Mouse (Mus musculus): ENCODE data around the gene Carmil1. TPM values are rescaled to one million over a fixed set of nuclear protein-coding genes. Genes with fewer than 3 reads are reported as not detected.

Gene Carmil1
- total and polyA plus RNA-seq, 2 experiments from 2014 or later = 39.3 to 50.9 TPM

DNA sequence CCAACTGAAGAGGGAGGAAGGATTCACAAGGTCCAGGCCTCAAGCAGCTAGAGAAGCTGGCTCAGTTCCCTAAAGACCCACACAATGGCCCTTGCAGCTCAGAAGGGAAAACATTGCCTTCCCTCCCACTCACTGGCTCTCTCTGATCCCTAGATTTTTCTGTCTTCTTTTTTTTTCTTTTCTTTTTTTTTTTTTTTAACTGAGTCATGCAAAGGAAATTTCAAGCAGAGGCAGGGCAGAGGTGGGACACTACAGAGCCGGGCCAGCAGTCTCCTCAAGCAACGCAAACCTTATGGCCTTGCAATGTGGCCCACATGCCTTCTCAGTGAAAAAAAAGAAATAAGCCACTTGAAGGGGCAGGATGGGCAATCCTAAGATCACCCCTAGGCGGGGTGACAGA is 33.2 kb downstream of the Carmil1 start:
- no peak for TF ChIP-seq CTCF (IDR thresholded peaks at IDR 0.05; ENCODE audit: low read depth)
- WGBS = 76% methylated on average over 3 of the region's 3 CpGs
- ATAC-seq (no peak), DNase-seq (ENCODE audit: low spot score) (no peak)
- no peak overlapping the region for H3K27ac ChIP-seq
- H3K36me3 ChIP-seq (ENCODE audit: insufficient read depth, low read length) = no peaks in the 10 kb centered on the region
- peaks cover 8% of the 10 kb centered on the region; the same call in 1 of the 2 replicates for H3K4me1 ChIP-seq (ENCODE audit: insufficient read depth, low read length)
- H3K9ac ChIP-seq (replicated peaks; ENCODE audit: low read length) = no peak overlapping the region
- H3K27me3 ChIP-seq (ENCODE audit: insufficient read depth, low read length) = no peaks in the 10 kb centered on the region
- H3K4me2 ChIP-seq (ENCODE audit: low read depth, low read length) = no peak overlapping the region
- H3K9me3 ChIP-seq (ENCODE audit: low read length) = no peaks in the 10 kb centered on the region
- H3K4me3 ChIP-seq (ENCODE audit: low read length) = no peak overlapping the region

DNA sequence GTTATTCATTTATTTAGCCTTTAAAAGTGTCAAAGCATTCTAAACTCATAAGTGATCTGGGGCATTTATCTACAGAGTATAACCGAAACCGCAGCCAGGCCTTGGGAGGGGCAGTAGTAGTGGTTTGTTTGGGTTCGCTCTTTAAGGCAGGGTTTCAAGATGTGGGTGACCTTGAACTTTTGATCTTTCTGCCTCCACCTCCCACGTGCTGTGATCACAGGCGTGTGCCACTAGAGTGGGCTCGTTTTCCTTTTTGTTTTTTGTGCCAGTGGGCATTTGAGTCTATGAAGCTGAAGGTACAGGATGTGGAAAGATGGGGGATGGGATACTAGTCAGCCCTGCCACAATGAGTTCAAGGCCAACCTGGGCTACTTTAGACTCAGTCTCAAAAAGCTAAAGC is 34.3 kb downstream of the Carmil1 start:
- H3K4me1 ChIP-seq (ENCODE audit: insufficient read depth, low read length) = peaks cover 8% of the 10 kb centered on the region; the same call in 1 of the 2 replicates
- TF ChIP-seq CTCF (IDR thresholded peaks at IDR 0.05; ENCODE audit: low read depth) = no peak
- ATAC-seq = no peak
- DNase-seq (ENCODE audit: low spot score) = no peak
- H3K4me3 ChIP-seq (ENCODE audit: low read length) = no peak overlapping the region
- no peak overlapping the region for H3K27ac ChIP-seq
- H3K36me3 ChIP-seq (ENCODE audit: insufficient read depth, low read length) = no peaks in the 10 kb centered on the region
- no peak overlapping the region for H3K9ac ChIP-seq (replicated peaks; ENCODE audit: low read length)
- no peaks in the 10 kb centered on the region for H3K27me3 ChIP-seq (ENCODE audit: insufficient read depth, low read length)
- H3K9me3 ChIP-seq (ENCODE audit: low read length) = no peaks in the 10 kb centered on the region
- no peak overlapping the region for H3K4me2 ChIP-seq (ENCODE audit: low read depth, low read length)
- WGBS = 89% methylated on average over 6 of the region's 6 CpGs

DNA sequence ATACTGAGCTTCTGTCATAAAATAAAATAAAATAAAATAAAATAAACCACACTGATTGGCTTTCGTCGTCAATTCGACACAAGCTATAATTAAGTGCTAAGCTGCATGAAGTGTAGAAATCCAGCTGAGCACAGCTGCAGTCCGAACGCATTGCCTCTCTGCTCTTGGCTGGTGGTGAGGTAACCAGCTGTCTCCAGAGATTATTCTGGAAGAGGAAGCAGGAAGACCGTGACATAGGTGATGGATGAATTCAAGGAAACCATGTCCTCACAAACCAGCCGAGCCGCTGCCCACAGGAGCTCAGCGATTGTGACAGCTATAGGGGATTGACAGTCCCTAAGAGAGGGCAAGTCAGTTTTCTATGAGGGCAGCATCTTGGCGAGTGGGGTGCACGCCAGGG is 36.0 kb downstream of the Carmil1 start:
- Histone ChIP-seq H3K36me3 (ENCODE audit: insufficient read depth, low read length) (no peaks in the 10 kb centered on the region), H3K4me2 (ENCODE audit: low read depth, low read length) (no peak overlapping the region), H3K4me3 (ENCODE audit: low read length) (no peak overlapping the region), H3K9ac (replicated peaks; ENCODE audit: low read length) (no peak overlapping the region), H3K27me3 (ENCODE audit: insufficient read depth, low read length) (no peaks in the 10 kb centered on the region), H3K27ac (no peak overlapping the region), H3K9me3 (ENCODE audit: low read length) (no peaks in the 10 kb centered on the region), H3K4me1 (ENCODE audit: insufficient read depth, low read length) (peaks cover 6% of the 10 kb centered on the region; the same call in 1 of the 2 replicates)
- 0 out of 2 replicates have a peak, but pooled peaks have one; percentile 19 for ATAC-seq
- no peak for DNase-seq (ENCODE audit: low spot score)
- 57% methylated on average over 11 of the region's 11 CpGs for WGBS
- no peak for TF ChIP-seq CTCF (IDR thresholded peaks at IDR 0.05; ENCODE audit: low read depth)

DNA sequence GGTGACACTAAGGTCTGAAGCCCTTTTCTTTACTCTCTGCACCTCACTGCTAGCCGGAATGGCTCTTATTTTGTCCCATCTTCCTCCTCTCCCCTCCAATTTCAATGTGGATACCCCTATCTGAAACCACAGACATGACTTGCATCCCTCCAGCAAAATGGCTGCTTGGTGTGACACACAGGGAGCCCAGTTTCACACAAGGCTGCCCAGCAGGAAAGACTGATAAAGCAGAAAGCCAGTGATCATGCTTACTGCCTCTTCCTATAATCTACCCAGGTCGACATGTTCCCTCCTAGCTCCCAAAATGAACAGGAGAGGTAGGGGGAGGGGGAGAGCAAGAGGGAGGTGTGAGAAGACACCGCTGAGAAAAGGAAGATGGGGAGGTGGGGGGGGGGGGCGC is 36.6 kb downstream of the Carmil1 start:
- Histone ChIP-seq H3K9me3 (ENCODE audit: low read length) (no peaks in the 10 kb centered on the region), H3K9ac (replicated peaks; ENCODE audit: low read length) (no peak overlapping the region), H3K27ac (no peak overlapping the region), H3K27me3 (ENCODE audit: insufficient read depth, low read length) (no peaks in the 10 kb centered on the region), H3K36me3 (ENCODE audit: insufficient read depth, low read length) (no peaks in the 10 kb centered on the region), H3K4me1 (ENCODE audit: insufficient read depth, low read length) (0 out of 2 replicates have a peak, but pooled peaks cover 3% of the 10 kb centered on the region), H3K4me3 (ENCODE audit: low read length) (no peak overlapping the region), H3K4me2 (ENCODE audit: low read depth, low read length) (no peak overlapping the region)
- 86% methylated on average over 3 of the region's 4 CpGs for WGBS
- no peak for TF ChIP-seq CTCF (IDR thresholded peaks at IDR 0.05; ENCODE audit: low read depth)
- ATAC-seq (no peak), DNase-seq (ENCODE audit: low spot score) (no peak)

DNA sequence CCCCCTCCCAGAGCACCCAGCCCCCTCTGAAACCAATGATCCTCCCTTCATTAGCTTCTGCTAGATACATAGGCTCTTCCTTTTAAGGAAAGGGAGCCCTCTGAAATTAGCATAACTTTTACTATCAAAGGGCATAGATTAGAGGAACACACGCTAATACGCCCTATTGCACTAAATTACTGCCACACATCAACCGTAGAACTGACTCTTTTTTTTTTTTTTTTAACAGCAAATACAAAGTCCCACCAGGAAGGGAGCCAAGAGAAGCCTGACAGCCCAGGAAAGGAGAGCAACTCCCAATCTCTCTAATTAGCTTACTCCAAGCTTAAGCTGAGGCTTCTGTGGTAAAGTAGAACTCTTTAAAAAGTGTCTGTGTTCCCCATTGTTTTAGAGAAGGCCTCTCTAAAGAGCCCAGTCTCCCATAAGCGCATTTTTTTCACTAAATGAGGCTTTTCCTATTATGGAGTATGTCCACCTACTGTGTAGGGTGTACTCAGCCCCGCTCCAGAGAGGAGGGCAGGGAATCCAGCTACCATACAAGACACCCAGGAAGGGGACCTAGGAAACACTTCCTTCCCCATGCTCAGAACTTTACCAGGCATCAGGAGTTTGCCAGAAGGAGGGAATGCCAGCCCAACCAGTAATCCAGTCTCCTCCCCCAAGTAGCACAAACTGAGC is 38.0 kb downstream of the Carmil1 start:
- Histone ChIP-seq H3K27ac (peak overlapping the region; percentile 22; the same call in 1 of the 2 replicates), H3K27me3 (ENCODE audit: insufficient read depth, low read length) (no peaks in the 10 kb centered on the region), H3K4me2 (ENCODE audit: low read depth, low read length) (no peak overlapping the region), H3K9ac (replicated peaks; ENCODE audit: low read length) (no peak overlapping the region), H3K4me1 (ENCODE audit: insufficient read depth, low read length) (0 out of 2 replicates have a peak, but pooled peaks cover 3% of the 10 kb centered on the region), H3K9me3 (ENCODE audit: low read length) (no peaks in the 10 kb centered on the region), H3K36me3 (ENCODE audit: insufficient read depth, low read length) (no peaks in the 10 kb centered on the region), H3K4me3 (ENCODE audit: low read length) (no peak overlapping the region)
- ATAC-seq (no peak), DNase-seq (ENCODE audit: low spot score) (no peak)
- TF ChIP-seq CTCF (IDR thresholded peaks at IDR 0.05; ENCODE audit: low read depth) = no peak
- 28% methylated on average over 5 of the region's 5 CpGs for WGBS

DNA sequence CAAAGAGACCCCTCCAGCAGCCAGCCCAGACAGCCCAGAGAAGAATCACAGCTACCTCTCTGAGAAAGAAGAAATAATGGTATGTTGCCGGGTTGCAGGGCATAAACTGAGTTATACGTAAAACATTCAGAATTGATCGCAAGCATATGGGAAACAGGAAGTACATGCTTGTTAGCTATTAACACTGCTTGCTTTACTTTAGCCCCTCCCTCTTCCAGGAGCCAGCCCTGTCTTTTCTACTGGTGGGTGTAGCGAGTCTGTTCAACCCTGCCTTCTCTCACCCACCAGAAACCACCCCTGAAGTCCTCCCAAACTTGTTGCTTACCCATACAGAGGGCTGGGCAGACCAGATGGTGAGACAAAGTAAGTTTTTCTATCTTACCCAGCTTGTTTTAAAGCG is 39.4 kb downstream of the Carmil1 start:
- WGBS = 80% methylated on average over 5 of the region's 5 CpGs
- H3K4me2 ChIP-seq (ENCODE audit: low read depth, low read length) = no peak overlapping the region
- DNase-seq (ENCODE audit: low spot score) (no peak), ATAC-seq (no peak)
- TF ChIP-seq CTCF (IDR thresholded peaks at IDR 0.05; ENCODE audit: low read depth) = no peak
- no peaks in the 10 kb centered on the region for H3K9me3 ChIP-seq (ENCODE audit: low read length)
- H3K4me3 ChIP-seq (ENCODE audit: low read length) = no peak overlapping the region
- H3K27me3 ChIP-seq (ENCODE audit: insufficient read depth, low read length) = no peaks in the 10 kb centered on the region
- no peaks in the 10 kb centered on the region for H3K36me3 ChIP-seq (ENCODE audit: insufficient read depth, low read length)
- H3K9ac ChIP-seq (replicated peaks; ENCODE audit: low read length) = no peak overlapping the region
- 0 out of 2 replicates have a peak, but pooled peaks cover 3% of the 10 kb centered on the region for H3K4me1 ChIP-seq (ENCODE audit: insufficient read depth, low read length)
- no peak overlapping the region for H3K27ac ChIP-seq

DNA sequence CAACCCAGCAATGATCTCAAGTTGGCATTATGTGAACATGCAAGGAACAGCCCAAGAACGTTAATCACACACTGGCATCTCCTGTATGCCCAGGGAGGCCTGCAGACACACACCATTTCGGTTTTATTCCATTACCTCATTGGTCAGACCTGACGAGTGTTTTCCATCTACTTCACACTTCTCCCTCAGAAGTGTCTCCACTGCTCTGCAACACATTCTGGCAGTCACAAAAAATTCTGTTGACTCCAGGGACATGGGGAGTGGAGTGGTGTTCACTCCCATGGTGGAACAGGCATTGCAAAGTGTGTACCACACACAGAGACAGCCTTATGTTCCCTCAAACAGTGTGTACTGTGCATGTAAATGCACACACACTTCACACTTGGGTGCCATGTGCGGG is 40.2 kb downstream of the Carmil1 start:
- Histone ChIP-seq H3K27me3 (ENCODE audit: insufficient read depth, low read length) (no peaks in the 10 kb centered on the region), H3K27ac (no peak overlapping the region), H3K36me3 (ENCODE audit: insufficient read depth, low read length) (no peaks in the 10 kb centered on the region), H3K4me3 (ENCODE audit: low read length) (no peak overlapping the region), H3K4me1 (ENCODE audit: insufficient read depth, low read length) (0 out of 2 replicates have a peak, but pooled peaks cover 3% of the 10 kb centered on the region), H3K4me2 (ENCODE audit: low read depth, low read length) (no peak overlapping the region), H3K9me3 (ENCODE audit: low read length) (no peaks in the 10 kb centered on the region), H3K9ac (replicated peaks; ENCODE audit: low read length) (no peak overlapping the region)
- no peak for TF ChIP-seq CTCF (IDR thresholded peaks at IDR 0.05; ENCODE audit: low read depth)
- WGBS = 77% methylated on average over 4 of the region's 4 CpGs
- DNase-seq (ENCODE audit: low spot score) (no peak), ATAC-seq (no peak)
